Mouse (Mus musculus) right cerebral cortex, postnatal 25 days (tissue): Measurements from ENCODE around the gene Inhbe.

ENCODE experiments used
- DNase-seq: peaks from one replicate; pipeline ENCODE4 v3.0.0; 2022

Gene Inhbe

GRCm38 (mm10) chr10:127353909-127354895 is at the start of gene Inhbe:
Gene Inhbe, minus strand, starts transcription at chr10:127354411.
- peak; percentile 84 for DNase-seq

GRCm38 (mm10) chr10:127391774-127392173 is 37.6 kb upstream of the Inhbe start:
- DNase-seq = no peak

DNA sequence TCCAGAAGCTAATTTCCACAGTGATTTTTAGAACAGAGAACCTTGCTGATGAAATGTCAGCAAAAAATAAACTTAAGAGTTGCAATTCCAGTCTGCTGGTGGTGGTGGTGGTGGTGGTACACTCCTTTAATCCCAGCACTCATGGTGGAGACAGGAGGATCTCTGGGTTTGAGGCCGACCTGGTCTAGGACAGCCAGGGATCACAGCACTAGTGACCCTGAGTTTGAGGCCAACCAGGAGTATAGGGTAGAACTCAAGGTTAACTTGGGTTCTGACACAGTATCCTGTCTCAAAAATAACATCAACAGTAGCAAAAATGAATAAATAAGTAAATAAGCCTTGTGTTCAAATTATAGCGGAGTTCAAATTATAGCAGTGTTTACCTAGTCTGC is 27.5 kb upstream of the Inhbe start:
- no peak for DNase-seq

- peak; percentile 46 for DNase-seq
Observed at GRCm38 (mm10) chr10:127380767-127381742, 26.8 kb upstream of the Inhbe start.

DNA sequence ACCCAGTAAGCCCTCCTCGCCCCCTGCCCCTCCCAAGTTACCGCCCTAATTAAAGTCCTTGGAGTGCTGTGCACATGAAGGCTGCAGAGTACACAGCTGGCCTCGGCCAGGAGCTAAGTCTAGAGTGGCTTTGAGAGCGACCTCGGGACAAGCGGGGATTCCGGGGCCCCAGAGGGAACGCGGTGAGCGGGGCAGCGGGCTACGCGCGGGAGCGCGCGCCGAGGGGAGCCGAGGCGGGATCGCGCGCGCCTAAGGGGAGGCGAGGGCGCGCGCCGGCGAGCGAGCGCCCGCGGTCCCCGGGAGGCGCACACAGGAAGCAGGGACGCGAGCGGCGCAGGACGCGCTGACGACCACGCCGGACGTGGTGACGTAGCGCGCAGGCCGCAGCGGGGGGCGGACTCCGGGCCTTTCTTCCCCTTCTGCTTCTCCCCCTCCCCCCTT is 26.1 kb upstream of the Inhbe start, which contains the start of gene R3hdm2:
TSS of gene R3hdm2 (plus strand) at position 77 of the 441 bp plus-strand sequence.
- DNase-seq = peak; percentile 92

GRCm38 (mm10) chr10:127379654-127380053 is 25.4 kb upstream of the Inhbe start:
- DNase-seq = no peak

- no peak for DNase-seq
Observed at GRCm38 (mm10) chr10:127377700-127378099, 23.5 kb upstream of the Inhbe start.

- DNase-seq = no peak
Observed at GRCm38 (mm10) chr10:127371023-127371422, 16.8 kb upstream of the Inhbe start.

DNA sequence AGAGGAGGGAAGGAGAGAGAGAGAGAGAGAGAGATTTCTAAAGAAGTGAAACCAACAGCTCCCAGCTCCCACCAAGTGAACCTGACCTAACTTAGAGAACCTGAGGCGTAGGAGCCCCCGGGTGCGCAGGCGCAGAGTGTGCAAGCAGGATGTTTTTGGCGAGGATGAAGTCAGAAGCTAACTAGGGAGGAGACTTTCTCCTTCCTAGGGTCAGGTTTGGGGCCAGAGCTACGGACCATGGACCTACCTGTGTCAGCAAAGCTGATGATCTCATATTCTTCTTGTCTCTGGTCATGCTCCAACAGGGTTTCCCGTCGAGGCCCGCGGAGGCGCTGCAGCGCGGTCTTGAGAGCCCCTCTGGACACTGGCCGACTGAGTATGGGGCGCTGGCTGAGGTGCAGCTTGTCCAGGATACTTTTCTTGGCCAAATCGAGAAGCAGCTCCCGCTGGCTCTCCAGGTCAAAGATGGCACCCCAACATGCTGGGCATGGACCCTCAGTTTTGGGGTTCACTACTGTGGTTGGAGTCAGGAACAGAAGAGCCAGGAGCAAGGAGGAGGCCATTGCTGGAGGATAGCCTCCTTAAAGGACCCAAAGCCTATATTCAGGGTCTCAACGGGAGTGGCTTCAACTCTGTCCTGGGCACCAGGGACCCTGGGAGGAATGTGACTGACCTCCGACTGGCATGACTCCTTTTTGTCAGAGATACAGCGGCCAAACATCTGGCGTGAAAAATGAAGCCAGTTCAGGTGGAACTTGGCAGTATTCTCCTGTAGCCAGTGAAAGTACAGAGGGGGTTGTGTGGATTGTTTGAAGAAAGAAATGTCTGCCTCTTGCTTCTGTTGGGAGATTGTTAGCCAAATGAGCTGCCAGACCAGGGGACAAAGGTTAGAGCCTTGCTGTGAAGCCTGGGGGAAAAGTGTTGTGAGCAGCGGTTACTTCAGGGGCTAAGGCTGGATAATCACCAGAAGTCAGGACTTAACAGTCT is 15.9 kb upstream of the Inhbe start, which contains the start of gene Inhbc:
TSS of gene Inhbc (minus strand) at position 598 of the 987 bp plus-strand sequence.
- no peak for DNase-seq

GRCm38 (mm10) chr10:127368273-127368672 is 14.1 kb upstream of the Inhbe start:
- no peak for DNase-seq

DNA sequence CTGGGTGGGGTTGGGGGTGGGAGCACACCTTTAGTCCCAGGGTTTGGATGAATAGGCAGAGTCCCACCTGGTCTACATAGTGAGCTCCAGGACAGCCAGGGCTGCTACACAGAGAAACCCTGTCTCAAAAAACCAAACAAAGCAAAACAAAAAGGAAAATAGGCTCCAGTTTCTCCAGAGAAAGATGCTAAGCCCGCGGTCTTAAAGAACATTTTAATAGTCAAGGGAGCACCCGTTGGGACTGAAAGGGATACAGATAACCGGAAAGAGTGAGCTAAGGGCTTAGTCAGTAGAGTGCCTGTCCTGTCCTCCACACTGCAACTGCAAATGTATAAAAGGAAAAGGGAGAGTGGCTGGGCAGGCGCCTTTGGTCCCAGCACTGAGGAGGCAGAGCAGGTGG is 12.9 kb upstream of the Inhbe start:
- DNase-seq = no peak

DNA sequence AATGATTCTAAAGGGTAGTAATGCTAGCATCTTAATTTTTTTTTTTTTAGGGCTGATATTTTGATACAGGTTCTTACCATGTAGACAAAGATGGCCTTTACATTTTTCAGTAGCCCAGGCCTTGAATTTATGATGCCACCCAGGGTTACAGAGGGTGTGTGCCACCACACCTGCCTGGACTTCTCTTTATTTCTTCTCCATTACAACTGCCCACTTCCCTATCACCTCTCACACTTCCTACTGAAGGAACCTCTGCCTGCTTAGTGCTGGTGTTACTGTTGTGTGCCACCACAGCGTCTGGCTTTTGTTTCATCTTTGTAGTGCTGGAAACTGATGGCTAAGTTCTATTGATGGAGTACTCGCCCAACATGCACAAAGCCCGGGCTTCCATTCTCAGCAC is 6.5 kb upstream of the Inhbe start:
- no peak for DNase-seq

- DNase-seq = no peak
Observed at GRCm38 (mm10) chr10:127355336-127355735, 1.1 kb upstream of the Inhbe start.

GRCm38 (mm10) chr10:127352766-127353165 is 1.4 kb downstream of the Inhbe start:
- DNase-seq = no peak

DNA sequence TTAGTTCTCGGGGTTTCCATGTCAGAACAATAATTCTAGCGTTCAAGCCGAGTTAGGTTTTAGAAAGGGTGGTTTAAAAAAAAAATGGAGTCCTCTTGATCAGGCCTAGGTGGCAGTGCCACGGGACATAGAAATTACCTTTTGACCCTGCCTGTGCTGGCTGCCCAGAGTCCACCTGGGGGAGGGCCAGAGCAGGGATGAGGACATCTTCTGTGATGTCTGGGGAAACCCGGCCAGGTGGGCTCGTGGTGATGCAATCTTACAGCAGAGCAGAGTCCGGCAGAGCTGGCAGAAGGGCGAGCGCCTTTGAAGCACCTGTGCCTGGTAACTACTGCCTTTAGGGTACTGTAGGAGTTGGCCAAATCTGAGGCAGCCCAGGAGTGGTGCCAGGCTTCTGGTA is 2.0 kb downstream of the Inhbe start:
- DNase-seq = no peak

- no peak for DNase-seq
Observed at GRCm38 (mm10) chr10:127351719-127352118, 2.5 kb downstream of the Inhbe start.

GRCm38 (mm10) chr10:127351285-127351595 is 3.0 kb downstream of the Inhbe start:
- DNase-seq = no peak

DNA sequence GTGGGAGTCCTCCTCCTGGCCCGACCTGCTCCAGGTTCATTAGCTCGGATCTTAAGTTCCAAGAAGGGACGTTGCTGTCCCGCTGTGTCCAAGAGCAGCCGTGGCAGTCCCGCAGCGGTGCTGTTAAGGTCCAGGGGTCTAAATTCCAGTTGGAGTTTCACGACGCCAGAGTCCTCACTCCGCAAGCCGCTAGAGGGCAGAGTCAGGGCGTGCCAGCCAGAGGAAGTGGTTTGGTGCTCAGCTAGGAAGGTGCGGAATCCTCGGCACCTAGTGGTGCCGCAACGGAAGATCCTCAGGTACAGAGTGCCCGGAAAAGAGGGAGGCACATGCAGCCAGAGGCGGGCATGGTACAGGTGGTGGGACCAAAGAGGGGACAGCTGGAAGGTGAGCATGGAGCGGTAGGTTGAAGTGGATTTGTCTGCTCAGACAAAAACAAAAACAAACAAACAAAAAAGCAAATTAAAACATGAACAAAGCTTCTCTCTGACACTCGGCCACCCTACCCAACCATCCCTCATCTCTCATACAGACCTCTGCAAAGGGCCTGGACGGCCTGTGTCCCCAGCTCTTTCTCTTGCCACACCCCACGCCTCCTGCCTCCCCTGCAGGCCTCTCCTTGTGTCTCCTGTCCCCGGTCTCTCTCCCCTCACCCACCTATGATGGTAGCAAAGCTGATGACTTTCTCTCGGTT is 3.5 kb downstream of the Inhbe start:
- peak; percentile 78 for DNase-seq

DNA sequence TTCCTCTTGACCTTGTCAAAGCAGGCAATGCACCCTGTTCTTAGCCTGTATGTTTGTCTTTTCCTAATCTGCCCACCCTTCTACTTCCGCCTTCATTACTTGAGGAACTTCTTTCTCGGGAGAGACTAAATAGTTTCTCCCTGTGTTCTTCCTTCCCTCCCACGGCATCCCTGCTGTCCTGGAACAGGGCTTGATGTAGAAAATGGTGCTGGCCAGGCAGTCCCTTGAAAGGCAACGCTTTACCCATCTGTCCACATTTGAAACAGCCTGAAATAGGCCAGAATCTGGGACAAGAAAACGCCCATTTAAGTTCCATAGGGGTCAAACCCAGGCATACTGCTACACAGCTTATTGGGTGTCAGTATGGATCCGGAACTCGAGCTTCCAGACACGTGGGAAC is 4.4 kb downstream of the Inhbe start:
- DNase-seq = no peak

DNA sequence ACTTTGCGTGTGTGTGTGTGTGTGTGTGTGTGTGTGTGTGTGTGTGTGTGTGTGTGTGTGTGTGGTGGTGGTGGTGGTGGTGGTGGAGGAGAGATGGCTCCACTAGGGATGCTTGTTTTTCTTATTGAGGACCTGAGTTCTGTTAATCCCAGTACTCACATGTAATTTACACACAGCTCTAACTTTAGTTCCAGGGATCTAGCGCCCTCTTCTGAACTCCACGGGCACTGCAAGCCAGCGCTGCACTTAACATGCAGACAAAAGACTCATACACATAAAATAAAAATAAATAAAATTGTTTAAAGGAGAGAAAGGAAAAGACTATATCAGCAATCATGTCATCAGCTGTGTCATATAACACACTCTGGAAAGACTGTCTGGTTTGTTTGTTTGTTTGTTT is 5.3 kb downstream of the Inhbe start:
- DNase-seq = no peak

DNA sequence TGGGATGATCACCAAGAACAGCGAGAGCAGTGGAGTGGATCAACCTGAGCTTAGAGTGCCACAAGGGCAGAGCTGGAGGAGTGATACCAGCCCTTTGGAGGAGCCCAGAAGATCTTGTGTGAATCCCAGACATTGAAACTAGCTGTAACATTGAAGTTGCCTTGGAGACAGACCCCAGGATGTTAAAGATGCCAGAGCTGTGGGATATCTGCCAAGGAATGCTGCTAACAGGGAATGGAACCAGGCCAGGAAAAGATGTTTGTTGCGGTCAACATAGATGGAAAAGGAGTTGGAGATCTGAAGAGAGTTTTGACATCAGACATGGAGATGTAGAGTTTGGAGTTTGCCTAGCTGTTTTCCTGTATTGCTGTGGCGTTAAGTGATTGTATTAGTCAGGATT is 8.0 kb downstream of the Inhbe start:
- DNase-seq = no peak
